Mouse (Mus musculus) lung, postnatal 0 days (tissue): ENCODE measurements around the gene Taf3.

Experiments
- CTCF ChIP-seq: IDR thresholded peaks from 2 replicates; pipeline ENCODE4 v1.5.1; 2016; ENCODE audit warnings: antibody characterized with exemption, mild to moderate bottlenecking
- EP300 ChIP-seq: IDR thresholded peaks from 2 replicates; pipeline ENCODE4 v1.6.1; 2016; ENCODE audit warnings: antibody characterized with exemption, mild to moderate bottlenecking, control low read depth

- TF ChIP-seq CTCF (no peak), EP300 (no peak)
These were observed 169.8 kb downstream of the Taf3 start for GRCm38 (mm10) chr2:9878564-9879081.
